14 mouse cellular contexts compared by ENCODE assay signal in the genomic region with DNA sequence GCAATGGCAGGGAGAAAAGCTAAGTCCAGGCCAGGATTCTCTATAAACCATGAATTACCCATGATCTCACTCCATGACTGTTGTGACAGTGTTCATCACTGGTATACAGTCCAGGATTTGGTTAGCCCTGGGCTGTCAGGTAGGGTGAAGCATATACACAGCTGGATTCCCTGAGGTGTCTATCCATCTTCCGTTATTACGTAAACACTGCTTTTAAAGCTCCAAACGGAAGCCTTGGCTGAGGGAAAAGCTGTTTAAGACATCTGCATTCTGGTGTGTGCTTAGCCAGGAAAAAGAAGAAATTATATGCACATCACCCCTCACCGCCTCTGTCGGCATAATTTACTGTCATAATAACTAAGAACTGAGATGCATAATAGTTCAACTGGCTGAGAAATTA.
DNase-seq lines count a peak whose midpoint lies in the region; ATAC-seq and TF ChIP-seq lines count a peak whose summit lies in the region.
"Had no signal": no experiment of that assay in that cellular context is flagged by ENCODE, and none has a peak within 500 bp of the region (broad histone marks: within the 10 kb centered on the region; RNA-seq: fewer than 3 reads in every experiment).

No protein-coding gene starts in this region.

- DNase-seq in hindbrain, embryonic 11.5 days (ENCODE audit: low spot score), result no peak
- no peak for DNase-seq in hindbrain, embryonic 10.5 days (ENCODE audit: low spot score)
- no peak for DNase-seq in neural tube, embryonic 10.5 days (ENCODE audit: extremely low spot score, low spot score)
- DNase-seq in telencephalon, adult 2 months (ENCODE audit: low read depth, low spot score), result peak; percentile 35
- DNase-seq in thymus, adult 2 months, result no peak
- DNase-seq in heart, postnatal 4 days, result no peak
- DNase-seq: cerebellum, adult 8-10 months; kidney, adult 2 months; layer of hippocampus, postnatal 36 days; lung, adult 18-20 months; right cerebral cortex, postnatal 25 days had no signal

- no peak overlapping the region for H3K27ac ChIP-seq in hindbrain, embryonic 11.5 days (ENCODE audit: low read depth, low read length)
- H3K27ac ChIP-seq in hindbrain, embryonic 10.5 days, result no peak overlapping the region
- no peak overlapping the region for H3K27ac ChIP-seq in neural tube, embryonic 12.5 days
- H3K27ac ChIP-seq in hindbrain, embryonic 16.5 days (ENCODE audit: low read depth, low read length), result peak overlapping the region; percentile 59
- H3K27ac ChIP-seq in thymus, adult 2 months (ENCODE audit: control insufficient read depth, insufficient read depth, low read length), result no peak overlapping the region
- H3K27ac ChIP-seq: limb, embryonic 13.5 days had no signal

- TF ChIP-seq POLR2A in thymus, adult 2 months (IDR thresholded peaks at IDR 0.05; ENCODE audit: control insufficient read depth, extremely low read depth, insufficient read depth, low read length, poor library complexity), result no peak

- peak; percentile 67 for ATAC-seq in hindbrain, embryonic 11.5 days (ENCODE audit: low FRiP score)
- peak; percentile 64; the same call in 1 of the 2 replicates for ATAC-seq in neural tube, embryonic 12.5 days (ENCODE audit: low FRiP score, low read depth)
- peak; percentile 57 for ATAC-seq in hindbrain, embryonic 16.5 days

- 0 out of 2 replicates have a peak, but pooled peaks cover 2% of the 10 kb centered on the region for H3K36me3 ChIP-seq in hindbrain, embryonic 11.5 days (ENCODE audit: control insufficient read depth, insufficient read depth, low read length)
- peaks cover 37% of the 10 kb centered on the region for H3K36me3 ChIP-seq in hindbrain, embryonic 10.5 days
- H3K36me3 ChIP-seq in neural tube, embryonic 12.5 days, result peaks cover 23% of the 10 kb centered on the region
- H3K36me3 ChIP-seq in hindbrain, embryonic 16.5 days (ENCODE audit: control insufficient read depth, insufficient read depth, low read length), result peaks cover 4% of the 10 kb centered on the region
- no peaks in the 10 kb centered on the region for H3K36me3 ChIP-seq in thymus, adult 2 months (ENCODE audit: control insufficient read depth, insufficient read depth, low read length)

- WGBS in hindbrain, embryonic 11.5 days, result 81% methylated on average over 5 of the region's 5 CpGs
- 87% methylated on average over 5 of the region's 5 CpGs for WGBS in hindbrain, embryonic 10.5 days
- WGBS in neural tube, embryonic 12.5 days, result 64% methylated on average over 5 of the region's 5 CpGs
- 38% methylated on average over 5 of the region's 5 CpGs for WGBS in hindbrain, embryonic 16.5 days
- 96% methylated on average over 5 of the region's 5 CpGs for WGBS in thymus, adult 2 months

- H3K27me3 ChIP-seq in hindbrain, embryonic 11.5 days (ENCODE audit: control insufficient read depth, insufficient read depth, low read length), result no peaks in the 10 kb centered on the region
- no peaks in the 10 kb centered on the region for H3K27me3 ChIP-seq in hindbrain, embryonic 10.5 days (ENCODE audit: insufficient read depth, poor library complexity, severe bottlenecking)
- H3K27me3 ChIP-seq in neural tube, embryonic 12.5 days (replicated peaks), result no peaks in the 10 kb centered on the region
- H3K27me3 ChIP-seq in hindbrain, embryonic 16.5 days (replicated peaks; ENCODE audit: control insufficient read depth, insufficient read depth, low read length), result no peaks in the 10 kb centered on the region
- H3K27me3 ChIP-seq in thymus, adult 2 months (ENCODE audit: control insufficient read depth, insufficient read depth, low read length), result no peaks in the 10 kb centered on the region
- H3K27me3 ChIP-seq: limb, embryonic 13.5 days had no signal

- no peaks in the 10 kb centered on the region for H3K4me1 ChIP-seq in hindbrain, embryonic 11.5 days (replicated peaks; ENCODE audit: control insufficient read depth, insufficient read depth, low read length)
- H3K4me1 ChIP-seq in hindbrain, embryonic 10.5 days (replicated peaks), result no peaks in the 10 kb centered on the region
- H3K4me1 ChIP-seq in neural tube, embryonic 12.5 days, result peaks cover 6% of the 10 kb centered on the region; the same call in 1 of the 2 replicates
- H3K4me1 ChIP-seq in hindbrain, embryonic 16.5 days (ENCODE audit: control insufficient read depth, insufficient read depth, low read depth, low read length), result peaks cover 13% of the 10 kb centered on the region
- H3K4me1 ChIP-seq in thymus, adult 2 months (replicated peaks; ENCODE audit: control insufficient read depth, insufficient read depth, low read length), result no peaks in the 10 kb centered on the region

- no peak overlapping the region for H3K4me3 ChIP-seq in hindbrain, embryonic 11.5 days (ENCODE audit: low read depth, low read length)
- no peak overlapping the region for H3K4me3 ChIP-seq in hindbrain, embryonic 10.5 days
- H3K4me3 ChIP-seq in neural tube, embryonic 12.5 days, result no peak overlapping the region
- no peak overlapping the region for H3K4me3 ChIP-seq in hindbrain, embryonic 16.5 days (ENCODE audit: low read length)
- no peak overlapping the region for H3K4me3 ChIP-seq in thymus, adult 2 months (ENCODE audit: control insufficient read depth, insufficient read depth, low read length)
- H3K4me3 ChIP-seq: limb, embryonic 13.5 days had no signal

- no peak overlapping the region for H3K9ac ChIP-seq in hindbrain, embryonic 11.5 days (ENCODE audit: low read depth, low read length)
- H3K9ac ChIP-seq in neural tube, embryonic 12.5 days, result no peak overlapping the region
- no peak overlapping the region for H3K9ac ChIP-seq in hindbrain, embryonic 16.5 days (ENCODE audit: low read depth, low read length)
- H3K9ac ChIP-seq: limb, embryonic 13.5 days had no signal

- TF ChIP-seq CTCF in thymus, adult 2 months (IDR thresholded peaks at IDR 0.05; ENCODE audit: borderline replicate concordance, control insufficient read depth, extremely low read depth, insufficient read depth, low read length, poor library complexity), result no peak

- H3K9me3 ChIP-seq in hindbrain, embryonic 11.5 days (ENCODE audit: control insufficient read depth, low read length), result no peaks in the 10 kb centered on the region
- 0 out of 2 replicates have a peak, but pooled peaks cover 4% of the 10 kb centered on the region for H3K9me3 ChIP-seq in hindbrain, embryonic 10.5 days
- no peaks in the 10 kb centered on the region for H3K9me3 ChIP-seq in neural tube, embryonic 12.5 days
- H3K9me3 ChIP-seq in hindbrain, embryonic 16.5 days (ENCODE audit: control insufficient read depth, low read length), result no peaks in the 10 kb centered on the region; the same call in 1 of the 2 replicates

- H3K4me2 ChIP-seq in hindbrain, embryonic 11.5 days (replicated peaks; ENCODE audit: low read depth, low read length), result no peak overlapping the region
- H3K4me2 ChIP-seq in neural tube, embryonic 12.5 days (replicated peaks), result no peak overlapping the region
- H3K4me2 ChIP-seq in hindbrain, embryonic 16.5 days (ENCODE audit: low read length), result no peak overlapping the region
- H3K4me2 ChIP-seq: limb, embryonic 13.5 days had no signal
